Mouse (Mus musculus) heart, embryonic 10.5 days (tissue): ENCODE data around the gene Celf2. TPM values are rescaled to one million over a fixed set of nuclear protein-coding genes. Genes with fewer than 3 reads are reported as not detected.

Experiments used
- DNase-seq: peaks from one replicate; pipeline ENCODE4 v3.0.0-alpha.2; 2017; ENCODE audit warnings: low spot score
- H3K27ac ChIP-seq: fragments of 300-500 bp; sonication (generic); 2 replicates; pipeline ENCODE4 v1.5.1; 2016; ENCODE audit warnings: mild to moderate bottlenecking
- H3K27me3 ChIP-seq: fragments of 300-500 bp; sonication (generic); 2 replicates; pipeline ENCODE4 v1.6.1; 2016; ENCODE audit warnings: mild to moderate bottlenecking; ENCODE audit not compliant: poor library complexity, insufficient read depth, severe bottlenecking
- H3K36me3 ChIP-seq: fragments of 300-500 bp; sonication (generic); 2 replicates; pipeline ENCODE4 v1.6.1; 2016; ENCODE audit warnings: mild to moderate bottlenecking, moderate library complexity
- H3K4me1 ChIP-seq: fragments of 300-500 bp; sonication (generic); 2 replicates; pipeline ENCODE4 v1.6.1; 2016; ENCODE audit warnings: mild to moderate bottlenecking
- H3K4me3 ChIP-seq: fragments of 300-500 bp; sonication (generic); 2 replicates; pipeline ENCODE4 v1.5.1; 2016; ENCODE audit warnings: mild to moderate bottlenecking, moderate library complexity
- H3K9me3 ChIP-seq: fragments of 300-500 bp; sonication (generic); 2 replicates; pipeline ENCODE4 v1.6.1; 2016; ENCODE audit warnings: mild to moderate bottlenecking, moderate library complexity
- WGBS: fragments of 180-500 bp; shearing (Covaris S2); methylation state at CpG from one replicate; pipeline ENCODE4 v1.1.7; 2016; 5-methylcytosine and 5-hydroxymethylcytosine counted together
- polyA plus RNA-seq: library from polyadenylated mRNA; unstranded; fragments of >200 nt; fragmentation: Nextera tagmentation; extraction: Ambion mirVana; gene quantifications from 2 replicates; pipeline ENCODE4 v1.2.1, GENCODE M21; 2016

The Celf2 gene
- polyA plus RNA-seq, 1 experiment from 2014 or later, result 38.2 TPM

DNA sequence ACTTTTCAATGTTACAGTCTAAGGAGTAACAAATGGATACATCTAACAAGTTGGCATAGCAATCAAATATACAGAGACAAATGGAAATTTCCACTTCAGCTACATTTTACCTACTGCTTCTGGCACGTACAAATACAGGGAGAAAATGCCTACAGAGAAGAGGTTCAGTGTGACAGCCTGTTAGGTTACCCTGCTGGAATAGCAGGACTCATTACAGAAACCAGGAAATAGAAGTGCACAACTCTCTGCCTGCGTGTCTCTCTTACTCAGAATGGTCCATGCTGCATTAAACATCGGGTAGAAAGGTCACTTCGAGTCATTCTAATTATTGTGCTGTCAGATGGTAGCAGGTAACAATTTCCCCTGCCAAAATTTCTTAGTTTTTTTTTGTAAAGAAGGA is 141.6 kb downstream of the Celf2 start:
- H3K36me3 ChIP-seq, result no peaks in the 10 kb centered on the region
- H3K27ac ChIP-seq, result no peak overlapping the region
- no peak overlapping the region for H3K4me3 ChIP-seq
- DNase-seq, result no peak
- H3K4me1 ChIP-seq, result no peaks in the 10 kb centered on the region
- no peaks in the 10 kb centered on the region for H3K27me3 ChIP-seq
- no peaks in the 10 kb centered on the region for H3K9me3 ChIP-seq
- 86% methylated on average over 4 of the region's 4 CpGs for WGBS

DNA sequence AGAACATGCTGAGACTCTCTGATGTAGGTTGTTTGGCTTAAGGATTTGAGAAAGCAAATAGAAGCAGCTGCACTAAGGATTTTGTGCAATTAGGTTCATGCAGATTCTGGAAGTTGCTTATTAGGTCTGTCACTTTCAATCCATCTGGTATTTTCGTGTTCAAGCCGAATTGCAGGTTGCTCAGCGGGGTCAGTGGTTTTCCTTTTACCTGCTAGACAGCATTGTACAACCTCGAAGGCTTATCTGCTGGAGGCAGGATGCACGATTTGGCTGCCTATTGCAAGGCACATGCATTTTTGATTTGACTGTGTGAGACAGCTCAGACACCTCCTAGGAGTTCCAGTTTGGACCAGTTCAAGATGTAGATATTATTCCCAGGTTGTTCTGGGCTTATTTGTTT is 149.8 kb downstream of the Celf2 start:
- Histone ChIP-seq H3K4me1 (no peaks in the 10 kb centered on the region), H3K4me3 (no peak overlapping the region), H3K27me3 (no peaks in the 10 kb centered on the region), H3K27ac (no peak overlapping the region), H3K36me3 (no peaks in the 10 kb centered on the region), H3K9me3 (no peaks in the 10 kb centered on the region)
- 81% methylated on average over 5 of the region's 5 CpGs for WGBS
- no peak for DNase-seq

DNA sequence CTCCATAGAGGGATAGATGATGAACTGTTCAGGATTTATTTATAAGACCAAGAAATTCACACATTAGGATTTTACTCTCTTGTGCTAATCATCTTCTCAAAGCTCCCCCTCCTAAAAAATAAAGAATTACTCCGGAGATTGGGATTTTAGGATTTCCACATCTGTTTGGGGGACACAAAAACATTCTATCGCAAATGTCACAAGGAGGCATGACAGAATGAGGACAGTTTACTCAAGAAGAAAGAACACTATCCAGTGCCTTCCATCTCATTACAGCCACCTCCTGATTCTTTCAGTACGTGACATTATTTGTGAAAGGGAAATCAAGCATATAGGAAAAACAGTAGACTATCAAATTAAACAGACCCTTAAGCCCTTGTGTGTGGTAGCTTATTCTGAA is 150.5 kb downstream of the Celf2 start:
- 87% methylated on average over 3 of the region's 3 CpGs for WGBS
- no peaks in the 10 kb centered on the region for H3K9me3 ChIP-seq
- no peak overlapping the region for H3K27ac ChIP-seq
- no peak for DNase-seq
- H3K36me3 ChIP-seq, result no peaks in the 10 kb centered on the region
- H3K27me3 ChIP-seq, result no peaks in the 10 kb centered on the region
- no peak overlapping the region for H3K4me3 ChIP-seq
- H3K4me1 ChIP-seq, result no peaks in the 10 kb centered on the region

DNA sequence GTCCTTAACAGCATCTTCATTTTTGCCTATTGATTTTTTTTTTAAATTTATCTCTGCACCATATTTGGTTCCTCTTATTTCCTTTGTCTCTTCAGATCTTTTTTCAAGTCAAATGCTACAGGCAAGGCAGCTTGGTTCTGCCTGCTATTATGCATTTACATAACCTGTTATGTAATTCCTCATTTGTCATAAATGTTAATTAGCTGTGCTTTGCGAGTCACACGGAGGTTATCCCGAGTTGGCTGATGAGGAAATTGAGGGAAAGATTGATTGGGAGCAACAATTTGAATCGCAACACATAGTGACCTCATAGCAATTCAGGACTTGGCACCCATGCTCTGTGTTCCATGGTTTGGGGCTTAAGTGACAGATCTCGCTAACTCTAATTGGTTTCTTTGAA is 158.1 kb downstream of the Celf2 start:
- no peaks in the 10 kb centered on the region for H3K4me1 ChIP-seq
- H3K27ac ChIP-seq, result no peak overlapping the region
- H3K9me3 ChIP-seq, result no peaks in the 10 kb centered on the region
- H3K36me3 ChIP-seq, result no peaks in the 10 kb centered on the region
- H3K27me3 ChIP-seq, result no peaks in the 10 kb centered on the region
- H3K4me3 ChIP-seq, result no peak overlapping the region
- 88% methylated on average over 5 of the region's 5 CpGs for WGBS
- DNase-seq, result no peak

DNA sequence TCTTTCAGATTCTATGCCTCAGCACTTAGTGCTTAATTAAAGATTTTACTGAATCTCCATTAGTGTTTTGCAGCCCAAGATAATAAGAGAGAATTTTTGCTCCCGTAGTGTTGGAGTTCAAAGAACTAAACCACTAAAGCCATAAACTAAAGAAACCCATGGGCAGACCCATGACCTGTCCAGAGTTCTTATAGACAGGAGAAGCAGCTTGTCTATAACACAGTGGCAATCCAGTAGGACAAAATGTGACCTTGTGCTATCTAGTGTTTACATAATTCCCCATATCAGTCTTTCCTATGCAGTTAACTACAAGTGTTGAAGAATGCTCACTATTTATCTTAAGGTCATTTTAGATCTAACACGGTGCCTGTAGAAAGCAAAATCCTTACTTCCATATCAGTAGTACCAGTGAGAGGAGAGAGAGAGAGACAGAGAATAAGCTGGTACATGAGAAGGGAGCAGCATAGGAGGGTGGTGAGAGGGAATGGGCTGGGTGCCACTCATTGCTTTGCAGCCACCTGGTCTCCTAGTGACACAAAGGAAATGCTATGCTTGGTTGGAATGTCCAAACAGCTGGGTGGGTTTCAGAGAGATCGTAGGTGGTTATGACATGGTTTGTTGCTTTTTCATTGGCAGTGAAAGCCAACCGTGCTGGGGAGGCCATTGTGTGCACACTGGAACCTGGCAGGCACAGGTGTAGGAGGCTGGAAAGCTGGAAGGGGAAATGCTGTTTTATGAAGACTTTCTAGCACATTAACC is 162.5 kb downstream of the Celf2 start:
- no peak for DNase-seq
- Histone ChIP-seq H3K27me3 (no peaks in the 10 kb centered on the region), H3K9me3 (no peaks in the 10 kb centered on the region), H3K36me3 (no peaks in the 10 kb centered on the region), H3K4me3 (no peak overlapping the region), H3K27ac (no peak overlapping the region), H3K4me1 (no peaks in the 10 kb centered on the region)
- 63% methylated on average over 4 of the region's 4 CpGs for WGBS

DNA sequence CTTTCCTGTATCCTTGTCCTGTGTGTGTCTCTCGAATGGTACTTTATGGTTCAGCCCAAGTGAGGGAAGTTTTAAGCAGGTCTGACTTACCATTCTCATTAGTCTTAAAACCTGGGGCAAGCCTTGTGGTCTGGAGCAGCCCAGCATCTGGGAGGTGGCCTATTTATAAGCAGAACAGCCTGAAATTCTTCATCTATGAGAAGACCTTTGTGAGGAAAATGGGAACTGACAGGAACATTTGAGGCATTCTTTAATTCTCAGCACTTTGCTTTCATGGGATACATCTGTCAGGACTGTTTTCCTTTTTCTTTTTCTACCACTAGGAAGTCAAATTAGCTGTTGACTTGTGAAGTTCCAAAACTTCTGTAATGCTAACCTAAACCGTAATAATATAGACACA is 164.4 kb downstream of the Celf2 start:
- 85% methylated on average over 2 of the region's 2 CpGs for WGBS
- Histone ChIP-seq H3K4me3 (no peak overlapping the region), H3K9me3 (no peaks in the 10 kb centered on the region), H3K36me3 (no peaks in the 10 kb centered on the region), H3K4me1 (no peaks in the 10 kb centered on the region), H3K27ac (no peak overlapping the region), H3K27me3 (no peaks in the 10 kb centered on the region)
- no peak for DNase-seq

DNA sequence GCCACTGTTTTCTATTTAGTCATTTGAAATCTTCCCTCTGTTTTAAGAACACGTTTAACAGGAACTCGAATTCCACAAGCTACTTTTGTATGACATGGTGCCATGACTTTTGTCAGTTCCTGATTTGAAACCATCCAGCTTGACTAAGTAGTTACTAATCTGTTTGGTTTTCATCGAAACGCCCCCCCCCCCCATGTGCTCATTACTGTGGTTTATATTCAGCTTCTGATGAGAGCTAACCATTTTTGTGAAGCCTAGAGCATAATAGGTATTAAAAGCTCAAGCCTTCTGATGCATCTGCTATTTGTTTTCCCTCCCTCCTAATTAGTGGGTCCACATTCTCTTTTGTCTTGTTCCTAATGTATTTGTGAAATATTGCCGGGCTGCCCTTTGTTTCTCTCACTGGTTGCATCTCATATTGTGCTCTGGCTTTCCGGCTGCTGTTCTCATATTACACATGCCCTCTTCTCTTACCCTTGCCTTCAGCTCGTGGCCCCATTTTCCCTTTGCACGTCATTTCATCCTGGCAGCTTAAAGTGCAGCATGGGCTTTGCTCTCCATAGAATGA is 166.4 kb downstream of the Celf2 start:
- H3K9me3 ChIP-seq, result no peaks in the 10 kb centered on the region
- H3K27ac ChIP-seq, result no peak overlapping the region
- H3K36me3 ChIP-seq, result no peaks in the 10 kb centered on the region
- H3K4me1 ChIP-seq, result no peaks in the 10 kb centered on the region
- 79% methylated on average over 8 of the region's 8 CpGs for WGBS
- DNase-seq, result no peak
- no peak overlapping the region for H3K4me3 ChIP-seq
- H3K27me3 ChIP-seq, result no peaks in the 10 kb centered on the region

DNA sequence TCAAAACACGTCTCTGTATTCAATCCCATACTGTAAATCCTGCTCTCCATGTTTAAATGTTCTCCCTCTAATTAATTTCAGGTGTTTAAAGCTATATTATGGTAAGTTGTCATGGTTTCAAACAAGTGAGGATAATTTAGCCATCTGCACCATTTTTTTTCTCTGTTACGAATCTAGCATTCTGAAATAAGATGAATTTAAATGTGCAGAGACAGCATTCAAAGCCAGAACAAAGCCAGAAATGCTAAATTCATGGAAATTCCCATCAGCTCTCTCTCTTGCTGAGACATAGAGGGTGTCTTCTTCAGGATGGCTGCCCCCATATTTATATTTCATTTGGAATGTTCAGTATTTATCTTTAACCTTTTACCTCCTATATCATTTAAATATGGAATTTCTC is 174.5 kb downstream of the Celf2 start:
- no peaks in the 10 kb centered on the region for H3K4me1 ChIP-seq
- WGBS, result 83% methylated on average over 2 of the region's 2 CpGs
- H3K4me3 ChIP-seq, result no peak overlapping the region
- H3K27me3 ChIP-seq, result no peaks in the 10 kb centered on the region
- no peak for DNase-seq
- H3K36me3 ChIP-seq, result no peaks in the 10 kb centered on the region
- no peak overlapping the region for H3K27ac ChIP-seq
- H3K9me3 ChIP-seq, result no peaks in the 10 kb centered on the region

DNA sequence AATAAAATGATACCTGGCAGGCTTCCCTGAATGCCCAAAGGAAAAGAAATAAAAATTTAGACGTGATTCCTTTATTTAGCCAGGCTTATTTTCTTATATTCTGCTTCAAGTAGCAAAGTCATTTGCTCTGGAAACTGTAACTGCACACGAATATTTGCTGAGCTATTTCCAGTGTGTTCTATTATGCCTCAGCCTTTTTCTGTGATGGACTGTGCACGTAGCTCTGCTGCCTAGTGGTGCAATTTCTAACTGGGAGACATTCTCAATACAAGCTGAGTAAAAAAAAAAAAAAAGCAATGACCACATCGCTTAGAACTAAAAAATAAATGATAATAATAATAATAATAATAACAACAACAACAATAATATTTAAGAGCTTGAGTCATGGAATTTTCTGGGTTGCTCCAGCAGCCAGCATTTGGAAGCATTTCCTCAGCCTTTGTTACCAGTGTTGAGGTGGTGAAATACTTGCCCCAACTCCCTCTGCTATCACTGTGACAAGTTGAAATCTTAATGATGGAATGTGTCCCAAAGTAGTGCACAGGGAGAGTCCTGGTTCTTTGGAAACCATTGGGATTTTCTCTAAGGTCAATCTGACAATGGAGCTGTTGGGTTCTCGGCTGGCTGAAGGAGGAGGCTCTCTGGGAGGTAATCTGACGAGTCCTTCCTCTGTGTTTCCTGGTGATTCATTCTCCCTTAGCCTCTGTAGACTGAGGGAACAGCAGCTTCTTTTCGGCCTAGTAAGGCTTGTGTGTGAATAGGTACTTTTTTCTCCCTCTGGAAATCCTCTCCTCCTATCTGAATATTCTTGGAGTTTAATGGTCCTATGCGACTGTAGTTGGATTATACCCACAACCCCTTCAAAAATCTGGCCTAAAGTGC is 181.1 kb downstream of the Celf2 start:
- Histone ChIP-seq H3K4me3 (no peak overlapping the region), H3K27me3 (no peaks in the 10 kb centered on the region), H3K27ac (no peak overlapping the region), H3K9me3 (no peaks in the 10 kb centered on the region), H3K4me1 (no peaks in the 10 kb centered on the region), H3K36me3 (no peaks in the 10 kb centered on the region)
- no peak for DNase-seq
- 62% methylated on average over 8 of the region's 8 CpGs for WGBS

DNA sequence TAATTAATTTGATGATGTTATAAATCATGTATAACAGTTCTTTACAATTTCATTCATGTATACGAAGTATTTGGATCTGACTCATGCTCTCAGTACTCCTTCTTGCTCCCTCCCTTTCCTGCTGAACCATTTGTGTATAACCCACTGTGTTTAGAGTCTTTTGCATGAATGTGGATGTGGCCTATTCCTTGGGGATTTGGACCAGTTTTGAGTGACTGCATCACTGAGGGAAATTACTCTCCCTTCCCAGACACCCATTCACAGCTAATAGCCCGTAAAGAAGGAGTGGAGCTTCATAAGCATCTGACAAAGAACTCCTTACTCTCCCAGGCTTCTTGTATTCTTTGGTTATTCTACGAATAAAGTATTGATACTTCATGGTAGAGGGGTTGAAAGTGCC is 189.6 kb downstream of the Celf2 start:
- H3K4me3 ChIP-seq, result no peak overlapping the region
- no peaks in the 10 kb centered on the region for H3K36me3 ChIP-seq
- H3K4me1 ChIP-seq, result peaks cover 5% of the 10 kb centered on the region; the same call in 1 of the 2 replicates
- DNase-seq, result no peak
- WGBS, result 83% methylated on average over 3 of the region's 3 CpGs
- no peaks in the 10 kb centered on the region for H3K9me3 ChIP-seq
- no peaks in the 10 kb centered on the region for H3K27me3 ChIP-seq
- no peak overlapping the region for H3K27ac ChIP-seq

DNA sequence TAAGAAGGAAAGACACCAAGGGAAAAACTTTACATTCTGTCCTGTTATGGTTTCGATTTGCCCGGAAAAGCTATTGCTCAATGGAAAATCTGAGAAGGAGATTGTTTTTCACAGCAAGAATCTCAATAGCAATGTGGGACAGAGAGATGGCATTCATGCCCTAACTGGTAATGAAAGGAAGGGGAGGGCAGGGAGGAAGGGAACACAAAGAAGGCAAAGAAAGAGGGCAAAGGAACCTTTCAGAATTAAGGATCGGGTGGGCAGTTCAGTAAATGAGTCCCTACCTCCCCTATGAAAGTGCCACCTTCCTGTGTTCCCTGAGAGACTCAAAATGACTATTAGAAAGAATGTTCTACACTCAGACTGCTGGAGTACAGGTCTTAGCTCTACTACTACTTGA is 197.6 kb downstream of the Celf2 start:
- no peaks in the 10 kb centered on the region for H3K4me1 ChIP-seq
- H3K4me3 ChIP-seq, result no peak overlapping the region
- WGBS, result 76% methylated on average over 3 of the region's 3 CpGs
- H3K36me3 ChIP-seq, result no peaks in the 10 kb centered on the region
- no peaks in the 10 kb centered on the region for H3K9me3 ChIP-seq
- DNase-seq, result no peak
- no peaks in the 10 kb centered on the region for H3K27me3 ChIP-seq
- no peak overlapping the region for H3K27ac ChIP-seq

DNA sequence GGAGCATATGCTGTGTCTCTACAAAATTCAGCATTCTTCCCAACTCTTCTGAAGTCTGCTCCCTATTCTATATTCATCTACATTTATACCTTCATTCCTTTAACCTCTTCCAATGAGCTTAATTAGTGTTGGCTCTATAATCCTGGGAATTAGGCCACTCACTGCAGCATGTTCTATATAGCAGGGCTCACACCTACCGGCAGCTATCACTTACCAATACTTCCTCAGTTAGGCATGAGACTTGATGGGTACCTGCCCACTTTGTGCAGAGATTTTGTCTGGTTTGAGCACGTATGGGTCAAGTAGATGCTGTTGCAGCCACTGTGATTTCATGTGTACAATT is 198.6 kb downstream of the Celf2 start:
- 83% methylated on average over 2 of the region's 2 CpGs for WGBS
- no peak for DNase-seq

DNA sequence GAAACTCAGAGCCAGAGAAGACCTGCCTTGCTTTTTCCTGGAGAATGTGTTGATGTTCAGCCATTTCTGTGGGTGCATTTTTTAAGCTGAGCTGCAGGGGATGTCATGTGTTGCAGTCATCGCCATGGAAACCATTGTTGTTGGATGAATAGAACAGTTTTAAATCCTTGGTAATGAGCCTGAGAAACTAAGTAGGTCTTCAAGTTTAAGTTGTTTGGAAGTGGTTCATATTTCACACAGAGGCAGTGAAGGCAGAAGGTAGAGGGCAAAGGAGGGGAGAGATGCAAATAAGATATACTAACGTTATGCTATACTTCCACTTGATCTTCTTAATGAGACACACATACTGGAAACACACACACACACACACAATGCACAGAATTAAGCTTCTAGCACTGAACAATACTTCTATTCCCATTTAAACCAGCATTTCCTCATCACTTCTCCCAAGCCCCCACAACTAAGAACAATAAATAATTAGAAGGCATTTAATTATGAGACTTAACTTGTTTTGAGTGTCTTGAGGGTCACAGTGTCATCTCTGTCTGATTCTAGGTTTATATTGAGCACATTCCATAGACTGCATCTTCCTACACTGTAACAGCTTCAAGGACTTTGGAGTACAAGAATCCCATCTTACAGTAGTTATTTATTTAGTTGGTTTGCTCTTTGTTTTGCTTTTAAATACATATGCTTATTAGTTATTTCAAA is 199.1 kb downstream of the Celf2 start:
- H3K4me3 ChIP-seq, result no peak overlapping the region
- no peaks in the 10 kb centered on the region for H3K36me3 ChIP-seq
- no peaks in the 10 kb centered on the region for H3K27me3 ChIP-seq
- no peak overlapping the region for H3K27ac ChIP-seq
- H3K4me1 ChIP-seq, result no peaks in the 10 kb centered on the region
- 58% methylated on average over 2 of the region's 2 CpGs for WGBS
- H3K9me3 ChIP-seq, result no peaks in the 10 kb centered on the region
- DNase-seq, result no peak

More for the DNA sequence above, 198.6 kb downstream of the Celf2 start:
- Histone ChIP-seq H3K36me3 (no peaks in the 10 kb centered on the region), H3K9me3 (no peaks in the 10 kb centered on the region), H3K27ac (no peak overlapping the region), H3K4me1 (no peaks in the 10 kb centered on the region), H3K4me3 (no peak overlapping the region), H3K27me3 (no peaks in the 10 kb centered on the region)
